Mouse (Mus musculus): Measurements from ENCODE around the gene Esyt2. TPM values are rescaled to one million over a fixed set of nuclear protein-coding genes. Genes with fewer than 3 reads are reported as not detected.
"Not testable (repeated sequence)": the region's sequence is repeated elsewhere in the genome, so short reads cannot be mapped to it uniquely, and the experiment has no call there.

Esyt2 gene
- total RNA-seq (2014; fragmentation: Nextera tagmentation) (59.9 and 75.9 TPM in 2 replicates), total RNA-seq (2017) (63.8 and 90.7 TPM in 2 replicates)

- ATAC-seq (replicated peaks; ENCODE audit: low FRiP score, low TSS enrichment, poor library complexity, severe bottlenecking), result peak; percentile 78
These were observed at the start of gene Esyt2 for GRCm38 (mm10) chr12:116280653-116281364. Gene Esyt2, plus strand, starts transcription at chr12:116281196.

DNA sequence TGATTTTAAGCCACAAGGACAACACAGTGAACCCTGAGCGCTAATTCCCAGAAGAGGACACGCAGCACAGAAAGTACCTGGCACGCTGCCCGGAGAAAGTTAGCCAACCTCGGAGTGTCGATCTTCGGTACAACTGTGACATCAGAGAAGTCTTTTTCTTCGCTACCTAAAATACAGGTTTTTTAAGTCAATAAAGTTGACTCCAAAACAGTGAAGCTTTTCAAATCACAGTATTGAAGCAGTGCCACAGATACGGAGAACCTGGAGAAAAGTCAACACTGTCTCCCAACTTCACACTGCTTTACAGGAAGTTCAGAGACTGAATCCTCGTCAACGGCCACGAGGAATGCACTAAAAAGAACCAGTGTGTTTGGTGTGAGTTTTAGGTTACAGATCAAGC is 49.4 kb upstream of the Esyt2 start:
- ATAC-seq (replicated peaks; ENCODE audit: low FRiP score, low TSS enrichment, poor library complexity, severe bottlenecking), result no peak

DNA sequence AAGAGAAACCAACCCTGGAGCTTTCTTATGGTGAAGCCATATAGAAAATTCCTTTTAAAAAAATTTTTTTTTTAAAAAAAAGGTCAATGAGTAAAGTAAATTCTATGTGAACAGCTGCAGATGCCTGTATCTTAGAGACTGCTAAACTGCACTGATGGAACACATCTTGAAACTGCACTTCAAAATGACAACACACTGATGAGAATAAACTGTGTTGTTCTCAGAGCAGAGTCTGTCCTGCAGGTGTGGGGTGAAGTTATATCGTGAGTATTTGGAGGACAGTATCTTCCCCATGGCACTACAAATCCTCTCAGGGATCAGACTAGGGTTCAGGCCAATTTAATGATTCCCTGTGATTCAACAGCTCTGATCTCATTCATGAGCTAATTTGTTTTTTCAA is 48.9 kb upstream of the Esyt2 start:
- ATAC-seq (replicated peaks; ENCODE audit: low FRiP score, low TSS enrichment, poor library complexity, severe bottlenecking), result no peak

DNA sequence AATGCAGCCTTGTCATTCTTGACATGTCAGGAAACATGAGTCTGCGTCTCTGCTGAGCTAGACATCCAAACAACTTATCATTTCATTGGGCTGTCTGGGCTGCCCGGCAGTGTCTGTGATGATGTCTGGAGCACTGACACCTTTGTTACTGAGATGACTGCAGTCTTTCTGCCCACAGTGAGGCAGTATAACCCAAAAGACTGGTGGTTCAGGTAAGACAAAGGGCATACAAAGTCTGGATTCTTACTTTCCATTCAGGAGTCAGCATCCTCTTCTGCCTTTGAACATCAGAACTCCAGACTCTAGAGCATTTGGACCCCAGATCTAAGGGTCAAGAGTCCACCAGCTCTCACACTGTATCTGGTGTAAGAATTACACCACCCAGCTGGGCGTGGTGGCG is 45.6 kb upstream of the Esyt2 start:
- ATAC-seq (replicated peaks; ENCODE audit: low FRiP score, low TSS enrichment, poor library complexity, severe bottlenecking), result peak; percentile 77

GRCm38 (mm10) chr12:116236658-116237057 is 44.3 kb upstream of the Esyt2 start:
- ATAC-seq (replicated peaks; ENCODE audit: low FRiP score, low TSS enrichment, poor library complexity, severe bottlenecking), result no peak

GRCm38 (mm10) chr12:116238370-116238769 is 42.6 kb upstream of the Esyt2 start:
- ATAC-seq (replicated peaks; ENCODE audit: low FRiP score, low TSS enrichment, poor library complexity, severe bottlenecking), result no peak

GRCm38 (mm10) chr12:116238803-116239202 is 42.2 kb upstream of the Esyt2 start:
- ATAC-seq (replicated peaks; ENCODE audit: low FRiP score, low TSS enrichment, poor library complexity, severe bottlenecking), result no peak

- no peak for ATAC-seq (replicated peaks; ENCODE audit: low FRiP score, low TSS enrichment, poor library complexity, severe bottlenecking)
These were observed 36.4 kb upstream of the Esyt2 start for GRCm38 (mm10) chr12:116244601-116245000.

DNA sequence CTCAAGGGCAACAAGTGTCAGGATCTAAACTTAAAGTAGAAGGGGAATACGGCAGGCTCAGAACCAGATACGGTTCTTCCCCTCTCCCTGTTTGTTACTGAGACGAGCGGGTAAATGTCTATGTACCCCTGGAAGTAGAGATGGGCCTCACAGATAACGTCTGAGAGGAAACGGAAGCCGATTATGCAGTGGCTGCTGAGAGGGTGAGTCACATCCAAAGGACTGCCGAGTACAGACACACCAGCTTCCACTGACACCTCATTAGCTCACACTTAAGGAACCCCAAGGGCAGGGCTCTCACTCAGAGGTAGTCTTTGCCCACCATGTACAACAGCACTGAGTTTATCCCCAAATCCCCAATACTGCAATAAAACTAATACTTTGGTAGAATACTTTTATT is 26.3 kb upstream of the Esyt2 start:
- ATAC-seq (replicated peaks; ENCODE audit: low FRiP score, low TSS enrichment, poor library complexity, severe bottlenecking), result no peak

DNA sequence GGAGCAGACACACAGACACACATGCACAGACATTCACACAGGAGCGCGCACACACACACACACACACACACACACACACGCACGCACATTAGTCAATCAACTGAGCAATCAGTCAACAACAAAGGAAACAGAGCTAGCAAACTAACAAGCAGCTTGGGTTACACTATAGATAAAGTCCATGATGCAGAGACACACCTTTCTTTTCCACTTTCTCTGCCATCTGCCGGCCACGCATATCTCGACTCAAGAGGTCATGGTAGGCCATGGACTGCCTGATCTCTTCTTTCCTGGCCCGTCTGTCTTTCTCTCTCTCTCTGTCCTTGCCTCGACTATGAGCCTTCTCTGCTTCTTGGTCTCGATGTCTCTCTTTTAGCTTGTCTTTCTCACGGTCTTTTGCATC is 25.4 kb upstream of the Esyt2 start:
- peak; percentile 94 for ATAC-seq (replicated peaks; ENCODE audit: low FRiP score, low TSS enrichment, poor library complexity, severe bottlenecking)

DNA sequence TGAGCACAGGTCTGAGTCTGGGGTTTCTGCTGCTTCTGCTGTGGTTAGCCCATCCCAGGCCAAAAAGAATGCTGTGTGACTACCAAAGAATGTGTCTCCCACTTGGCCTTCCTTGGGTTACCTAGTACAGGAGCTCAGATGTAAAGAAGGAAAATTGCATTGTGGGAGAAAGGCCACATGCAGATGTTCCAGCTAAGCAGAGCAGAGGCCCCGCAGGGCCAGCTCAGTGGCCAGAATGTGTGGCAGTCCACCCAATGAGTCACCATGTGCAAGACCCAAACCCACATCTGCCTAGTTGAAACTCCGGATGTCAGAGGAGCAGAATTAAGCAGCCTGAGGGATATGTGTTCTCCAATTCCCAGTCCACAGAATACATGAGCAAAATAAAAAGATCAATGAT is 22.7 kb upstream of the Esyt2 start:
- no peak for ATAC-seq (replicated peaks; ENCODE audit: low FRiP score, low TSS enrichment, poor library complexity, severe bottlenecking)

GRCm38 (mm10) chr12:116262555-116263341 is 18.2 kb upstream of the Esyt2 start, which contains the start of gene Wdr60:
Gene Wdr60, minus strand, starts transcription at chr12:116263022.
- ATAC-seq (replicated peaks; ENCODE audit: low FRiP score, low TSS enrichment, poor library complexity, severe bottlenecking), result peak; percentile 83

GRCm38 (mm10) chr12:116264756-116265155 is 16.2 kb upstream of the Esyt2 start:
- peak; percentile 52 for ATAC-seq (replicated peaks; ENCODE audit: low FRiP score, low TSS enrichment, poor library complexity, severe bottlenecking)

DNA sequence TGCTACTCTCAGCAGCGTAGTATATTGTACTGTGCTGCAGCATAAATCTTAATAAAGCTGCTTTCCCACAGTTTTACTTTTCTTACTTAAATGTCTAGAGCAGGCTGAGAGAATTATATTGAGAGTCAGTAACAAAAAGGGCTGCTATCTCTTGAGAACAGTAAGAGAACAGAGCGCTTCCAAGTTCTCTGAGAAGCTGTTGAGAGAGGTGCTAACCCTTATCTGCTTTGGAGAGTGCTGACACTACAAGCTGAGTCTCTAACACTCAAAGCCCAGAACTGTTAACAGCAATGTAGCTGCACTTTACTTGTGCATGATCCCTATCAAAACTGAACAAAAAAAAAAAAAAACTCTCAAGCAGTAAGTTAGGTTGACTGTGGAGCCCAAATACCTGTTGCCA is 15.7 kb upstream of the Esyt2 start:
- peak; percentile 74 for ATAC-seq (replicated peaks; ENCODE audit: low FRiP score, low TSS enrichment, poor library complexity, severe bottlenecking)

DNA sequence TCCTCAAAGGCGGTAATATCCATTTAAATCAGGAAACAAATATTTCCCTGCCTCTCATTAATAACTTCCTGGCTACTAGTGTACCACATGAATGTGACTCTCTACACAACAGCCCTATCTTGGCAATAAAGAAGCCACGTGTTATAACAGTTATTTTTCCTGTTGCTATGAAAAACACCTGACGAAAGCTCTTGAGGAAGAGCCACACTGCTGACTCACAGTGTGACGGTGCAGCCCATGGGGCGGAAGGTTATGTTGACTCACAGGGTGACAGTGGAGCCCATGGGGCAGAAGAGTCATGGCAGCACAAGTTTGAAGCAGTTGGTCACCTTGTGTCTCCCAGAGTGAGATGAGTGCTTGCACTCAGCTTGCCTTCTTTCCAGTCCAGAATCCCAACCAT is 11.5 kb upstream of the Esyt2 start:
- ATAC-seq (replicated peaks; ENCODE audit: low FRiP score, low TSS enrichment, poor library complexity, severe bottlenecking), result peak; percentile 66

DNA sequence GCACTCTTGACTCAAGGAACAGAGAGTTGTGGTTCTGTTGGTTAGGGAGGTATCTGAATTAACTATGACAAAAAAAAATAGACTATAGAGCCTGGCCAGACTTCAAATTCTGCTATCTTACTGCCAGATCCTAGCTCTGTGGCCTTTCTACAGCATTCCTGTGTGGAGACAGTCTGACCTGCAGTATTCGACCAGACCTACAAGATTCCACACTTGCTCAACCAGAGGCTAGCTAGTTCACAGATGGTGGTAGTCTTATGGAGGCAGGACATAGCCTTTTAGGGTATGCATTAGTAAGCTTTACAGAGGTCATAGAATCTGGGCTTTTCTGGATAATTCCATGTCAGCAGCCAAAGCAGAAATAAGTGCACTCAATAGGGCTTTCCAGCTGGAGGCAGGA is 10.5 kb upstream of the Esyt2 start:
- no peak for ATAC-seq (replicated peaks; ENCODE audit: low FRiP score, low TSS enrichment, poor library complexity, severe bottlenecking)

DNA sequence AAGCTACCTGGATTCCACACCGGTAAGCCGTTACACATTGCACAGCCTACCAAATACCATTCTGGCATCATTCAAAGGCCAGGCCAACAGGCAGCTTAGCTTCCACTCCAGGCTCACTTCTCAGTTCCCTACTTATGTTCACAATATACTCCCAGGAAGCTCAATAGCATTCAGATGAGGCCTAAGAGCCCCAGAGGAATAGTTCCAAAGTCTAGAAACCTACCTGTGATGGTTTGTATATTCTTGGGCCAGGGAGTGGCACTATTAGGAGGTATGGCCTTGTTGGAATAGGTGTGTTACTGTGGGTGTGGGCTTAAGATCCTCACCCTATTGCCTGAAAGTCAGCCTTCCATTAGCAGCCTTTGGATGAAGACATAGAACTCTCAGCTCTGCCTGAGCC is 9.9 kb upstream of the Esyt2 start:
- no peak for ATAC-seq (replicated peaks; ENCODE audit: low FRiP score, low TSS enrichment, poor library complexity, severe bottlenecking)

- no peak for ATAC-seq (replicated peaks; ENCODE audit: low FRiP score, low TSS enrichment, poor library complexity, severe bottlenecking)
These were observed 7.3 kb upstream of the Esyt2 start for GRCm38 (mm10) chr12:116273733-116274132.

DNA sequence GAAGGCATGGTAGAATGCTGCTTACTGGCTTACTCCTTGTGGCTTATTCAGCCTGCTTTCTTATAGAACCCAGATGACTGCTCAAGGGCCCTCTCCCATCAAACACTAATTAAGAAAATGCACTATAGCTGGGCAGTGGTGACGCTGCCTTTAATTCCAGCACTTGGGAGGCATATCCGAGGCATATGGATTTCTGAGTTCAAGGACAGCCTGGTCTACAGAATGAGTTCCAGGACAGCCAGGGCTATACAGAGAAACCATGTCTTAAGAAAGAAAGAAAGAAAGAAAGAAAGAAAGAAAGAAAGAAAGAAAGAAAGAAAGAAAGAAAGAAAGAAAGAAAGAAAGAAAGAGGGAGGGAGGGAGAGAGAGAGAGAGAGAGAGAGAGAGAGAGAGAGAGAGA is 5.9 kb upstream of the Esyt2 start, which contains the start of gene Gm11027:
Gm11027 (plus strand) TSS at position 301 of the 400 bp plus-strand sequence.
- not testable (repeated sequence) for ATAC-seq (replicated peaks; ENCODE audit: low FRiP score, low TSS enrichment, poor library complexity, severe bottlenecking)

- no peak for ATAC-seq (replicated peaks; ENCODE audit: low FRiP score, low TSS enrichment, poor library complexity, severe bottlenecking)
These were observed 5.4 kb upstream of the Esyt2 start for GRCm38 (mm10) chr12:116275631-116276030.

DNA sequence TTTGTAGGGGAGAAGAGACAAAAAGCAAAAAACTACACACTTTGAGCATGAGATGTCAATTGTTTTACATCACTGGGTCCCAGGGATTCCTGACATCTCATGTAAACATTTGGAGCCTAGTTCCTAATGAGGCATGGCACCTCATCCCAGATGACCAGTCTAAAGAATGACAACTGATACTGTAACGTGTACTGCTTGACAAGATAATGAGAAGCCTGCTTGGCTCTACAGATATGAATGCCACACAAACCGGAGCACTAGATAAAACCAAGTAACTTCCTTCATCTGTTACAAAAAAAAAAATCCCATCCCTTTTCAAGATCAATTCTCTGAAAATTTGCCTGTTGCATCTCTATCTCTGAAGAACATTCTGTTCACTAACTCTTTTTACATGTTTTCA is 4.0 kb upstream of the Esyt2 start:
- ATAC-seq (replicated peaks; ENCODE audit: low FRiP score, low TSS enrichment, poor library complexity, severe bottlenecking), result peak; percentile 31
